Mouse (Mus musculus) embryo, embryonic 9.5 days (tissue): ENCODE measurements around the gene Ugt2b35.
"Not testable (repeated sequence)": the region's sequence is repeated elsewhere in the genome, so short reads cannot be mapped to it uniquely, and the experiment has no call there.

Experiments
- DNase-seq: peaks from one replicate; pipeline ENCODE4 v3.0.0-alpha.2; 2017; ENCODE audit errors: extremely low spot score

The Ugt2b35 gene

GRCm38 (mm10) chr5:87000395-87001073 is at the start of gene Ugt2b35:
TSS of gene Ugt2b35 (plus strand) at chr5:87000860.
- DNase-seq: no peak

DNA sequence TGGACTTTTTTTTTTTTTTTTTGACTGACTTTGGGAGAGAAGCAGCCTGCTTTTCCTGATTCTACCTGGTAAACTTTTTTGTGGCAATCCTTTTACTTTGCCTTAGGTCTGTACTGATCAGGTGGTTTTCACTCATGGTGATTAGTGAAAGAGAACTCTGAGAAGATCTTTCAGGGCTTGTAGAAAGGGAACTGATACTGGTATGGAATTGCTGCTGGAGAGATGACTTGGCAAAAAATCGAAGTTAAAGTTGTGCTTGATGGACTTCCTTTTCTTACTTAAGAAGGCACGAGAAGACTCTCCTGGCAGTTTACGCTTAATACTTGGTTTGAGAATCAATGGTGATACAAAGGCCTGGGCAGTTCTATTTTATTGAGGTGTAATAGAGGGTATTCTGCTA is 40.2 kb upstream of the Ugt2b35 start:
- DNase-seq: no peak

DNA sequence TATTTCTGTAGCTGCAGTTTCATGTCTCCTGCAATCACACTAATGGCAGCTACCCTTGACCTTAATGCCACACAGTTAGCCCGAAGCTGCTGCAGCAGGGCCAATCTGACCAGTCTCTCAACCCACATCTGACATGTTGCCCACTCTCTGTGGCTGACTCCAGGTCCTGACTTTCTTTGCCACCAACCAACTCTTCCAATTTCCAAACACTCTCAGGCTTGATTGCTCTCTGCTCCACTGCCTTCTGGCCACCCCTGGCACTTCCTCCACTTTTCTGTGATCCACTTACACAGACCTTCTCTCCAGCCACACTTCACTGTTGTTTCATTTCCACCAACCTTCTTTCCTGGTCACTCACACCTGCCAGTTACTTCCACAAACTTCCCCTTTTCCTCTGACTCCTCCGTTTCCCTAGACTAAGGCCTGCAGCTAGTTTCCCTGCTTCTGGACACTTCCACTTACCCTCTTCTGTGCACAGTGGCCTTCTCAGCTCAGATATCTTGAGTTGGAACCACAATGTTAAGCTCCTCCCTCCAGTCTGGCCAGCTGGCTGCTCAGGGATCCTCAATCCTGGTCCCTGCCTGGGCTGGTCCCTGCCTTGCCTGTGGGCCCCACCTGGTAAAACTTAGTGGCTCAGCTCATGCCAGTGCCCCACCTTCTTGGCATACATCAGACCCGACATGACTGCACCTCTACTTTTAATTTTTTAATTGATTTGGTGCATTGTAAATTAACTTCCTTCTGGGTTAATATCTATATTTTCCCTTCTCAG is 38.9 kb upstream of the Ugt2b35 start:
- no peak for DNase-seq

DNA sequence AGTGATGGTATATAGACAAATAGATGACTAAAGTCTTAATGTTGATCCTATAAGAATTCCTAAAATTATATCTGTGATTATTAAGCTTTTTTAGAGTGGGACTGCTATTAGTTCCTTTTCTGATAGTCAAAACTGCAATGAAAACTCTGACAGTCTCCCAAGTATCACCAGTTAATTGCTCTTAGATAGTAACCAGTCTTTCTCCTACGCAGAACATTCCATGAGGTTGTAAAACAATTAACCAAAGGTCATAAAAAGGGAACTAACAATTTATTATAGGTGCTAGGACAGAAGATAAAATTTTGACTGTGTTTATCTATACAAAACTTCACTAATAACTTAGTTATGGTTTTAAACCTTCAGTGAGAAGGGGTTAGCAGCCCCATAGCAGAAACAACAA is 37.8 kb upstream of the Ugt2b35 start:
- DNase-seq: not testable (repeated sequence)

- DNase-seq: not testable (repeated sequence)
Measured at GRCm38 (mm10) chr5:86967271-86967670, 33.4 kb upstream of the Ugt2b35 start.

DNA sequence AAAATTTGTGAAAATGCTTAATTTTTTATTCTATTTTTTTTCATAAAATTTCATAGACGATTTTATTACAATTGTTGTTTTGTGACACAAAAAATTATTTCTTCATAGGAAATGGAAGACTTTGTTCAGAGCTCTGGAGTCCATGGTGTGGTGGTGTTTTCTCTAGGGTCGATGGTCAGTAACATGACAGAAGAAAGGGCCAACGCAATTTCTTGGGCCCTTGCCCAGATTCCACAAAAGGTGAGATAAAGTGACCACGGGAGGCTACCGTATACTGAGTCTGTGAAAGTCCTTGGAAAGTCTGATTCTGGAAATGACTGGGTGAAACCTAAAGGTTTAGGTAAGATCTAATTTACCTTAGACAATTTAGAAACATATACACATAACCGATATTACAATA is 4.1 kb downstream of the Ugt2b35 start:
- no peak for DNase-seq

DNA sequence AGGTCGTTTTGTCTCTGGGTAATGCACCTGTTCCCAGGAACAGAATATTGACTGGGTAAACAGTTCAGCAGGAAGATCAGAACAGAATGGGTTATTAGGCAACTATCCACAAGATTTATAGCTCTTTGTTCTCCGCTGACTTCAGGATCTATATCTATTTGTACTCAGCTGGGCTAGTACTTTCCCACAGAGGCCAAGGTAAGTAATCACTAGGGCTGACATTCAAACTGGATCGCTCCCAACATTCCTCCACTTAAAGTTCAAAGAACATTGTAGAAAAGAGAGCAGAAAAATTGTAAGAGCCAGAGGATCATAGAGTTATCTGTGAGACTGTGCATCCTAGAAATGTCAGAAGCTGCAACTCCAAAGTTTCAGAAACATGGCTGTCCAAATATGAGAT is 14.8 kb downstream of the Ugt2b35 start:
- no peak for DNase-seq

DNA sequence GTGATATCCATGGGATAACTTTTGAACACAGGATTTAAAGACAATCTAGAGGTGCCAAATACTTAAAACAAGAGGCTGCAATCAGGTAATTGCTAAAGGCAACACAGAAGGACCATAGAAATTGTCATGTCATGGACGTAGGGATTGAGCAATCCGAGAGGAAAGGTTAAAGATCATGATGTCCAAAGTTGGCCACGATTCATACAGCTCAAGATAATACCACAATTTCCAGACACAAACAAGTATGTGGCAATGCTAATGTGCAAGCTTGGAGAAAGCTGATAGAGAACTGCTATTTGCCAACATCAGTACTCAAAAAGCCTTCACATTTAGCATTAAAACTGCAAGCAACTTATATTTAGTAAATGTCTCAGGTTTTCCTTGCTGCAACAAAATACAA is 26.7 kb downstream of the Ugt2b35 start:
- no peak for DNase-seq

DNA sequence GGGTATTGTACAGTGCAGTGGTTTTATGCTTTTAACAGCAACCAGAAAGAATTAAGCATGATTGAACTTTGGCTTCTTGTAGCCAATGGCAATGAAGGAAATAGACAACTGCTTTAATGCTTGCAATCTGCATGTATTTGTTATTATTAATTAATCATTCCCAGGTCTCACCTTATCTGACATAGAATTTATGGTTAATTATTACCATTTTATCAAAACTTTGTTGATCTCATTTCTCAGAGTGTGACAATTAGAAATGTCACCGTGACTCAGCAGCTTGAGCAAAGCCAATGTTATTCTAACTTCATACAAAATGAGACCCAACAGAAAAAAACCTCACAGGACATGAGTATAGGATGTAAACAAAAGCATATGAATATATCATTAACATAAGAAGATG is 30.0 kb downstream of the Ugt2b35 start:
- no peak for DNase-seq
